Mouse (Mus musculus) midbrain, embryonic 10.5 days (tissue): ENCODE measurements around the gene Gm20604. TPM values are rescaled to one million over a fixed set of nuclear protein-coding genes. Genes with fewer than 3 reads are reported as not detected.

Experiments
- DNase-seq: peaks from one replicate; pipeline ENCODE4 v3.0.0-alpha.2; 2017; ENCODE audit warnings: low spot score
- H3K27ac ChIP-seq: fragments of 300-500 bp; sonication (generic); replicated peaks from 2 replicates; pipeline ENCODE4 v1.5.1; 2016; ENCODE audit warnings: mild to moderate bottlenecking
- H3K27me3 ChIP-seq: fragments of 300-500 bp; sonication (generic); 2 replicates; pipeline ENCODE4 v1.6.1; 2016; ENCODE audit warnings: low read depth, mild to moderate bottlenecking; ENCODE audit not compliant: poor library complexity, severe bottlenecking
- H3K36me3 ChIP-seq: fragments of 300-500 bp; sonication (generic); 2 replicates; pipeline ENCODE4 v1.6.1; 2016; ENCODE audit warnings: mild to moderate bottlenecking, moderate library complexity
- H3K4me1 ChIP-seq: fragments of 300-500 bp; sonication (generic); 2 replicates; pipeline ENCODE4 v1.6.1; 2016
- H3K4me3 ChIP-seq: fragments of 300-500 bp; sonication (generic); 2 replicates; pipeline ENCODE4 v1.5.1; 2016; ENCODE audit warnings: mild to moderate bottlenecking, moderate library complexity
- H3K9me3 ChIP-seq: fragments of 300-500 bp; sonication (generic); replicated peaks from 2 replicates; pipeline ENCODE4 v1.6.1; 2016; ENCODE audit warnings: mild to moderate bottlenecking
- WGBS: fragments of 180-500 bp; shearing (Covaris S2); methylation state at CpG from one replicate; pipeline ENCODE4 v1.1.7; 2016; 5-methylcytosine and 5-hydroxymethylcytosine counted together
- polyA plus RNA-seq: library from polyadenylated mRNA; unstranded; fragments of >200 nt; fragmentation: Nextera tagmentation; extraction: Ambion mirVana; gene quantifications from 2 replicates; pipeline ENCODE4 v1.2.1, GENCODE M21; 2016

The Gm20604 gene
- polyA plus RNA-seq: 34.8 and 37.3 TPM in 2 replicates

GRCm38 (mm10) chr12:102758403-102758756, at the start of gene Gm20604:
TSS of gene Gm20604 (minus strand) at chr12:102758672.
- Histone ChIP-seq H3K4me3 (peak within 1 kb of the TSS; percentile 92), H3K36me3 (peaks cover 45% of the 10 kb centered on the region), H3K9me3 (no peaks in the 10 kb centered on the region), H3K27ac (peak within 1 kb of the TSS; percentile 92), H3K27me3 (no peaks in the 10 kb centered on the region), H3K4me1 (peaks cover 38% of the 10 kb centered on the region)
- DNase-seq: no peak
- under 1% methylated on average over 10 of the region's 10 CpGs for WGBS

- 93% methylated on average over 2 of the region's 2 CpGs for WGBS
- DNase-seq: no peak
- Histone ChIP-seq H3K27me3 (no peaks in the 10 kb centered on the region), H3K4me3 (no peak overlapping the region), H3K9me3 (no peaks in the 10 kb centered on the region), H3K36me3 (peaks cover 57% of the 10 kb centered on the region), H3K4me1 (no peaks in the 10 kb centered on the region), H3K27ac (no peak overlapping the region)
Observed at GRCm38 (mm10) chr12:102799528-102799927, 41.1 kb upstream of the Gm20604 start.

- H3K9me3 ChIP-seq: no peaks in the 10 kb centered on the region
- DNase-seq: no peak
- no peaks in the 10 kb centered on the region for H3K4me1 ChIP-seq
- 94% methylated on average over 7 of the region's 7 CpGs for WGBS
- H3K27ac ChIP-seq: no peak overlapping the region
- no peaks in the 10 kb centered on the region for H3K27me3 ChIP-seq
- H3K36me3 ChIP-seq: peaks cover 97% of the 10 kb centered on the region
- no peak overlapping the region for H3K4me3 ChIP-seq
Observed at GRCm38 (mm10) chr12:102787927-102788326, 29.5 kb upstream of the Gm20604 start.

GRCm38 (mm10) chr12:102785593-102785985, 27.1 kb upstream of the Gm20604 start:
- WGBS: 92% methylated on average over 5 of the region's 5 CpGs
- no peaks in the 10 kb centered on the region for H3K27me3 ChIP-seq
- H3K27ac ChIP-seq: no peak overlapping the region
- DNase-seq: no peak
- no peaks in the 10 kb centered on the region for H3K4me1 ChIP-seq
- H3K4me3 ChIP-seq: no peak overlapping the region
- H3K36me3 ChIP-seq: peaks cover 85% of the 10 kb centered on the region
- H3K9me3 ChIP-seq: no peaks in the 10 kb centered on the region

GRCm38 (mm10) chr12:102784899-102785592, 26.6 kb upstream of the Gm20604 start:
- H3K4me3 ChIP-seq: no peak overlapping the region
- H3K36me3 ChIP-seq: peaks cover 84% of the 10 kb centered on the region
- no peak for DNase-seq
- WGBS: 94% methylated on average over 19 of the region's 19 CpGs
- no peaks in the 10 kb centered on the region for H3K27me3 ChIP-seq
- H3K27ac ChIP-seq: no peak overlapping the region
- no peaks in the 10 kb centered on the region for H3K9me3 ChIP-seq
- H3K4me1 ChIP-seq: no peaks in the 10 kb centered on the region

GRCm38 (mm10) chr12:102782841-102783240, 24.4 kb upstream of the Gm20604 start:
- Histone ChIP-seq H3K36me3 (peaks cover 68% of the 10 kb centered on the region), H3K4me1 (no peaks in the 10 kb centered on the region), H3K9me3 (no peaks in the 10 kb centered on the region), H3K4me3 (no peak overlapping the region), H3K27ac (no peak overlapping the region), H3K27me3 (no peaks in the 10 kb centered on the region)
- DNase-seq: no peak
- 93% methylated on average over 5 of the region's 5 CpGs for WGBS

GRCm38 (mm10) chr12:102779452-102779851, 21.0 kb upstream of the Gm20604 start:
- no peak for DNase-seq
- Histone ChIP-seq H3K27me3 (no peaks in the 10 kb centered on the region), H3K4me1 (no peaks in the 10 kb centered on the region), H3K36me3 (peaks cover 69% of the 10 kb centered on the region), H3K27ac (no peak overlapping the region), H3K4me3 (no peak overlapping the region), H3K9me3 (no peaks in the 10 kb centered on the region)
- 58% methylated on average over 3 of the region's 3 CpGs for WGBS

- Histone ChIP-seq H3K4me1 (no peaks in the 10 kb centered on the region), H3K27me3 (no peaks in the 10 kb centered on the region), H3K27ac (no peak overlapping the region), H3K4me3 (no peak overlapping the region), H3K9me3 (no peaks in the 10 kb centered on the region), H3K36me3 (peaks cover 69% of the 10 kb centered on the region)
- 82% methylated on average over 5 of the region's 5 CpGs for WGBS
- DNase-seq: no peak
Observed at GRCm38 (mm10) chr12:102778151-102778550, 19.7 kb upstream of the Gm20604 start.

GRCm38 (mm10) chr12:102776035-102776434, 17.6 kb upstream of the Gm20604 start:
- Histone ChIP-seq H3K27me3 (no peaks in the 10 kb centered on the region), H3K9me3 (no peaks in the 10 kb centered on the region; the same call in 1 of the 2 replicates), H3K4me3 (no peak overlapping the region), H3K4me1 (no peaks in the 10 kb centered on the region), H3K27ac (no peak overlapping the region), H3K36me3 (peaks cover 78% of the 10 kb centered on the region)
- DNase-seq: no peak
- 94% methylated on average over 14 of the region's 14 CpGs for WGBS

- Histone ChIP-seq H3K36me3 (peaks cover 98% of the 10 kb centered on the region), H3K27ac (no peak overlapping the region), H3K9me3 (no peaks in the 10 kb centered on the region; the same call in 1 of the 2 replicates), H3K27me3 (no peaks in the 10 kb centered on the region), H3K4me1 (no peaks in the 10 kb centered on the region), H3K4me3 (no peak overlapping the region)
- WGBS: 92% methylated on average over 5 of the region's 5 CpGs
- DNase-seq: no peak
Observed at GRCm38 (mm10) chr12:102772676-102773075, 14.2 kb upstream of the Gm20604 start.

GRCm38 (mm10) chr12:102771601-102772000, 13.1 kb upstream of the Gm20604 start:
- H3K27me3 ChIP-seq: no peaks in the 10 kb centered on the region
- H3K4me3 ChIP-seq: no peak overlapping the region
- no peaks in the 10 kb centered on the region for H3K4me1 ChIP-seq
- 94% methylated on average over 8 of the region's 8 CpGs for WGBS
- H3K27ac ChIP-seq: no peak overlapping the region
- peaks cover 98% of the 10 kb centered on the region for H3K36me3 ChIP-seq
- H3K9me3 ChIP-seq: no peaks in the 10 kb centered on the region; the same call in 1 of the 2 replicates
- no peak for DNase-seq

GRCm38 (mm10) chr12:102769000-102769399, 10.5 kb upstream of the Gm20604 start:
- peaks cover 99% of the 10 kb centered on the region for H3K36me3 ChIP-seq
- H3K27me3 ChIP-seq: no peaks in the 10 kb centered on the region
- H3K4me3 ChIP-seq: no peak overlapping the region
- 94% methylated on average over 4 of the region's 4 CpGs for WGBS
- no peaks in the 10 kb centered on the region for H3K4me1 ChIP-seq
- H3K27ac ChIP-seq: no peak overlapping the region
- no peaks in the 10 kb centered on the region; the same call in 1 of the 2 replicates for H3K9me3 ChIP-seq
- no peak for DNase-seq

GRCm38 (mm10) chr12:102763696-102764095, 5.2 kb upstream of the Gm20604 start:
- DNase-seq: no peak
- peaks cover 67% of the 10 kb centered on the region for H3K36me3 ChIP-seq

More at GRCm38 (mm10) chr12:102763696-102764095, 5.2 kb upstream of the Gm20604 start:
- H3K27ac ChIP-seq: no peak overlapping the region
- no peaks in the 10 kb centered on the region for H3K27me3 ChIP-seq
- no peak overlapping the region for H3K4me3 ChIP-seq
- H3K9me3 ChIP-seq: no peaks in the 10 kb centered on the region
- H3K4me1 ChIP-seq: peaks cover 16% of the 10 kb centered on the region
